Mouse (Mus musculus) embryo, embryonic 10 days (tissue): ENCODE results near the gene Jag2.

Source experiments
- DNase-seq: peaks from one replicate; pipeline ENCODE4 v3.0.0-alpha.2; 2015; ENCODE audit warnings: low spot score

Gene Jag2

GRCm38 (mm10) chr12:112929562-112930352 is at the start of gene Jag2:
Gene Jag2 (minus strand): TSS chr12:112929776.
- DNase-seq: peak; percentile 70

- no peak for DNase-seq
Observed at GRCm38 (mm10) chr12:112977156-112977555, 47.6 kb upstream of the Jag2 start.

- DNase-seq: peak; percentile 89
Observed at GRCm38 (mm10) chr12:112976371-112977073, 46.9 kb upstream of the Jag2 start, which contains the start of gene Btbd6. Gene Btbd6 (plus strand): TSS chr12:112976482.

GRCm38 (mm10) chr12:112974736-112975135 is 45.2 kb upstream of the Jag2 start:
- DNase-seq: no peak

- no peak for DNase-seq
Observed at GRCm38 (mm10) chr12:112969616-112970015, 40.0 kb upstream of the Jag2 start.

GRCm38 (mm10) chr12:112968943-112969342 is 39.4 kb upstream of the Jag2 start:
- DNase-seq: no peak

- no peak for DNase-seq
Observed at GRCm38 (mm10) chr12:112965783-112966182, 36.2 kb upstream of the Jag2 start.

- no peak for DNase-seq
Observed at GRCm38 (mm10) chr12:112961872-112962271, 32.3 kb upstream of the Jag2 start.

GRCm38 (mm10) chr12:112961428-112961827 is 31.9 kb upstream of the Jag2 start:
- no peak for DNase-seq

GRCm38 (mm10) chr12:112959421-112959820 is 29.8 kb upstream of the Jag2 start:
- DNase-seq: no peak

GRCm38 (mm10) chr12:112958303-112958702 is 28.7 kb upstream of the Jag2 start:
- DNase-seq: peak; percentile 61

- peak; percentile 79 for DNase-seq
Observed at GRCm38 (mm10) chr12:112955800-112956199, 26.2 kb upstream of the Jag2 start.

GRCm38 (mm10) chr12:112952926-112953565 is 23.5 kb upstream of the Jag2 start:
- DNase-seq: no peak

GRCm38 (mm10) chr12:112952433-112952832 is 22.9 kb upstream of the Jag2 start:
- DNase-seq: no peak

GRCm38 (mm10) chr12:112951150-112951842 is 21.7 kb upstream of the Jag2 start:
- no peak for DNase-seq

- DNase-seq: no peak
Observed at GRCm38 (mm10) chr12:112950761-112951129, 21.2 kb upstream of the Jag2 start.

GRCm38 (mm10) chr12:112950040-112950760 is 20.6 kb upstream of the Jag2 start:
- peak; percentile 95 for DNase-seq

- DNase-seq: peak; percentile 48
Observed at GRCm38 (mm10) chr12:112947307-112947706, 17.7 kb upstream of the Jag2 start.

GRCm38 (mm10) chr12:112943669-112944068 is 14.1 kb upstream of the Jag2 start:
- no peak for DNase-seq

- peak; percentile 86 for DNase-seq
Observed at GRCm38 (mm10) chr12:112941776-112942713, 12.5 kb upstream of the Jag2 start, which contains the start of gene Nudt14. Gene Nudt14 (minus strand): TSS chr12:112942124.
